Mouse (Mus musculus): Measurements from ENCODE around the gene Plxnd1. TPM values are rescaled to one million over a fixed set of nuclear protein-coding genes. Genes with fewer than 3 reads are reported as not detected.

Gene Plxnd1
- total RNA-seq, 2 experiments from 2014 or later = 54.6 to 68.7 TPM

- DNase-seq = no peak
These were observed 11.9 kb downstream of the Plxnd1 start for GRCm38 (mm10) chr6:115982889-115983288.

DNA sequence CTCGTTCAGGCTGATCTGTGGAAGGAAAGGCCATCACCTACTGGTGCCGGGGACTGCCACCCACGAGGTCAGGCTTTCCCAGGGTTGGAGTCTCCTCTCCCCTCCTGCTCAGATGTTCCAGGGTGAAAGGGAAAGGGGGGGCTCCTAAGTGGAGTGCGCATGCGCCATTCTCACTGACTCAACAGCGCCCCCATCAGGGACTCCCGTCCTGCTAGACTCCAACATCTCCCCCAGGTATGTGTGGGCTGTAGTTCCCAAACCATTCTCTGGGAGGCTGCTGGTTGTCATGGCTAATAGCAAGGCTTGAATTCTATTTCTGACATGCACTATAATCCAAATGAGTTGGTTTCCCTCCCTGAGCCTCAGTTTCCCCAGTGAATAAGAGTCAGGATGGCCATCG is 16.2 kb downstream of the Plxnd1 start:
- DNase-seq = no peak

DNA sequence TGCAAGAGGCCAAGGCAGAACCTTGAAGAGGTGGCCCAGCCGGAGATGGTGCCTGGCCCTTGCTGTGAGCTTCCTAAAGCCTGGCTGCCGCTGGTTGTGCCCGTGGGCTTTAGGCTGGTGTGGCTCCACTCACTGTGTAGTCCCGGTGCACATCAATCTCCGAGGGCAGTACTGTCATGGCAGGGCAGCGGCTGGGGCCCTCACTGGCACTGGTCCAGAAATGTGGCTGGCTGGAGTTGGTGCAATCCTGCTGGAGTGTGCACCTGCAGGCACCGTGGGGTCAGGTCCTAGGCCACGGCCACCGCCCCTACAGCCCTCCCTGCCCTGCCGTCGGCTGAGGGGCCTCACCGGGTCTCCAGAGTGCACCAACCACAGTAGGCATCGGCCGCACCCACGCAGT is 17.0 kb downstream of the Plxnd1 start:
- DNase-seq = no peak

DNA sequence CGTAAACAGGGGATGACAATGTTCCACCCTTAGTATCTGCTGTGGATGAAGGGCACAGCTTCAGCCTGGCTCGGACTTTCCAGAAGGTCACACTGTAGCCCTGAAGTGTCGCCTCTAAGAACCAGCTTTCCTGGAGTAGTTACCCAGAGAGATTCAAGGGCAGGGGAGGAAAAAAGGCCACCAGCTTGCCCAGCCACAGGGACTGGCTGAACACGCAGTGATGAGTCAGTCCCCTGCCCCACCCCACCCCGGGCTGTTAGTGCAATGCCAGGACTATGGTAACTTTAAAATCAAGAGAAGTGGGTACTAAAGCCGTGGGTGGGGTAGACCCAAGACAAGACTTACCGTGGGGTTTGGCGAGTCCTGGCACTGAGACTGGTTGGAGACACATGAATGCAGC is 19.2 kb downstream of the Plxnd1 start:
- no peak for DNase-seq

DNA sequence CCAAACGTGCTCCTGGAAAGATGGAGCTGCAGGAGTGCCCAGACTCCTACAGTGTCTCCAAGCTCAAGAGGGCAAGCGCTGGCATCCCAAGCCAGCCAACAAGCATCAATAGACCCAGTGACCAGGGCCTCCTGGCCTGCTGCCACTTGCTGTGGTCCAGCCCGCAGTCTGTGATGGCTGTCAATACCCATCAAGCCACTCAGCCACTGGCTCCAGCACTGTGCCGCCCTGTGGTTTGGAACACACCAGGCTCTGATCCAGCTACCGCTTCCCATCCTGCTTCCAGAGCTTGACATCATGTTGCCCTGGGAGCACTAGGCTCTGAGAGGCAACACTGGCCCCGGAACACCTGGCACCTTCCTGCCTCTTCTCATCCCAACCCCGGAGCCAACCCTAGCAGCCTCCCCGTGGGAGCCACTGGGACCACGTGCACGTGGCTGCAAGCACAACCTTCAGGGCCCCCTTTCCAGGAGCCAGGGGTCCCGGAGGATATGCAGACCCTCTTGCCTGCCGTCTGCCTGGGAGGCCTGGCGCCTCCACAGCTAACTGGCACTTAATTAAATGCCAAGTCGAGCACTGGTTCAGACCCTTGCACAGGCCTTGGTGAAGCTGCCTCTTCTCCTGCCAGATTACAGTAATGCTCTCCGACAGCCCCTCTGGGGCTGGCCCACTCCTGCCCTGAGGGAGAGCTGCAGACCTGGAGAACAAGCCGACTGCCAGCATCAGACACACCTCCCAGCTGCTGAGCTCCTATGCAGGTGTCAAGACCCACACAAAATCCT is 20.7 kb downstream of the Plxnd1 start:
- no peak for DNase-seq

- DNase-seq = no peak
These were observed 21.5 kb downstream of the Plxnd1 start for GRCm38 (mm10) chr6:115973139-115973875.

DNA sequence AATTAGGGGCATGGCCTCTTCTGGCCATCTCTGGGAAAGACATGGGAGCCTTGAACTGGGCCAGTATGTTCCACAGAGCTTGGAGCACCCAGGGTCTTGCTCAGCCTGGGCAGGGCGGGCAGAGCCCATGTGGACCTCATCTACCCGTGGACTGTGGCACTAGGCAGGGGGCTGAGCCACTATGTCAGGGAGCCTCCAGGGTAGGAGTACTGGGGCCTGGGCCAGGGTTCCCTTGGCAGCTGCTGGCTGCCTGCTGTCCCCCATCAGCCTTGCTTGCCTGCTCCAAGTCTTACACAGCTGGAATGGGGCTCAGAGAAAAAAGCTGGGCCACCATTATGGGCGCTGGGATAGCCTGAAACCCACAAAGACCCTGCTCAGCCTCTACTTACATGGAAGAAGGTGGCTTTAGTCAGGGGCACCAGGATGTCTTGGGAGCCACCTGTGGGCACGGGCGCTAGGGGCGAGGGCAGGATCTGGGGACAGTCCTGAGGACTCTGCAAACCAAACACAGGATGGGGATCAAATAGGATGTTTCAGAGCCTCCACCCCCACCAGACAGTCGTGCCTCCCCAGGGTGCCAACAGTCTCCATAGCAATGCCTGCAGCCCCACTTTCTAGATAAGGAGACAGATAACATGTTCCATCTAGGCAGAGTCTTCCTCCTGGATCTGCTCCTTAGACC is 22.6 kb downstream of the Plxnd1 start:
- DNase-seq = no peak

DNA sequence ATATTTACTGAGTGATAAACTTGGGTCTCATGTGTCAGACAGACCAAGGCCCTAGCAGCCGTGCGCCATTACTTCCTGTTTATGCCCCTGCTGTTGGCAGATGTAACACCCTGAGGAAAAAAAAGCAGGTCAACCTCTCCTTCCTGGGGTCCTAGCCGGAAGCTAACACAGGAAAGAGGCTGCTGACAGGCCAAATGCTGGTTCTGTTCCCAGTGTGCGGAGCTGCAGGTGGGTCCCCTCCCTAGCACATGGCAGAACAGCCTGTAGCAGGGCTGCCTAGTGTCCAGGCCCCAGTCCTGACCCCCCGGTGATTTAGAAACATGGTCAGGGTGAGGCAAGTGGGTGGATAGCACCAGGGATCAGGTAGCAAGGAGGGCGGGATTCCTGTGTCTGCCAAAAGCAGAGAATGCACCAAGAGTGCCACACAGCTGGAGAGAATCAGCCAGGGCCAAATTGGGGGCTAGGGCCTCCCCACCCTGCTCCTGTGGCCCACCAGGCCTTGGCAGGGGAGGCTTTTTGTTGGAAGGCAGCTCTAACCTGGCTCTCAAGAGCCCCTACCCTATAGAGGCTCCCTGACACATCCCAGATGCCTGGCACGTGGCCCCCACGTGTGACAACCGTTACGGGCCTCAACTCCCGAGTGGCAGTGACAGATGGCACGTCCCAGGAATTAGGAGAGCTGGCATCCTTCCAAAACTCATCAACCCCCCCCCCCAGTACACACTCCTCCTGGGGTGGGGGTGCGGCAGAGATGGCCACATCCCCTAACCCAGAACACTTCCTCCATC is 23.3 kb downstream of the Plxnd1 start:
- peak in 1 of 2 experiments; percentile 58 for DNase-seq

- DNase-seq = no peak
These were observed 24.9 kb downstream of the Plxnd1 start for GRCm38 (mm10) chr6:115969952-115970351.

- DNase-seq = no peak
These were observed 25.7 kb downstream of the Plxnd1 start for GRCm38 (mm10) chr6:115969103-115969502.

DNA sequence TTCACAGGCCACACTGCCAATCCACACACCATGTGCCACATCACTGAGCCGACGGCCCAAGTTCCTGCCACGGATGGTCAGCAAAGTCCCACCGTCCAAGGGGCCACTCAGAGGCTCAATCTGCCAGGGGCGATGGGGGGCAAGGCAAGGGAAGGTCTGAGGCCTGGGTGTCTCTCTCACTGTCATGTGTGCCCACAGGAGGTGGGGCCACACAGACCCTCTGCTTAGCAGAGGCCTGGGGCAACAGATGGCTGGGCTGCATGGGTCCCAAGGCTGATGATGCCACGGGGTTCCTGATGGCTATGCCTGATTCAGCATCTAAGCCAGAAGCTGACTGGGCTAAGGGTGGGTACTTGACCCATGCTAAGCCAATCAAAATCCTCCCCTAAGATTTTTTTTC is 26.1 kb downstream of the Plxnd1 start:
- DNase-seq = no peak

- no peak for DNase-seq
These were observed 26.7 kb downstream of the Plxnd1 start for GRCm38 (mm10) chr6:115968086-115968485.

GRCm38 (mm10) chr6:115967291-115967880 is 27.4 kb downstream of the Plxnd1 start:
- no peak for DNase-seq

- DNase-seq = no peak
These were observed 28.4 kb downstream of the Plxnd1 start for GRCm38 (mm10) chr6:115966227-115966966.

GRCm38 (mm10) chr6:115963656-115964055 is 31.1 kb downstream of the Plxnd1 start:
- peak in 1 of 2 experiments; percentile 74 for DNase-seq

- DNase-seq = peak; percentile 59 to 67
These were observed 32.2 kb downstream of the Plxnd1 start for GRCm38 (mm10) chr6:115962439-115963085.

DNA sequence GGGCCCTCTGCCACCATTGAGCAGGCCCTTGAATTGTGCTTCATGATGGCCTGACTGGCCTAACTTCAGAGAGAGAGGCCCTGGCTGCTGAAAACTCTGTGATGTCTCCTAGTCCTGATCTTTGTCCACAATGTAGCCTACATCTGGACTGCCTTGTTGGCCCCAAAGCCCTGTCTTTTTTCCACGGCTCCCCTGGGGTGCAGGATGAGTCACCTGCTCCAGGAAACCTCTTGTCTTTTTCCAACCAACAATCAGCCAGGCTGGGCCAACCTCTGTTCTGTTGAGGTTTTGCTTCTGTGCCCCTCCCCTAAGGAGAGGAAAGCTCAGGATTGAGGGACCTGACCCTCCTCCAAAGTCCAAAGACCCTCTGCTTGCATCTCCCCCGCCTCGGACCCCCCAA is 33.1 kb downstream of the Plxnd1 start:
- no peak for DNase-seq

DNA sequence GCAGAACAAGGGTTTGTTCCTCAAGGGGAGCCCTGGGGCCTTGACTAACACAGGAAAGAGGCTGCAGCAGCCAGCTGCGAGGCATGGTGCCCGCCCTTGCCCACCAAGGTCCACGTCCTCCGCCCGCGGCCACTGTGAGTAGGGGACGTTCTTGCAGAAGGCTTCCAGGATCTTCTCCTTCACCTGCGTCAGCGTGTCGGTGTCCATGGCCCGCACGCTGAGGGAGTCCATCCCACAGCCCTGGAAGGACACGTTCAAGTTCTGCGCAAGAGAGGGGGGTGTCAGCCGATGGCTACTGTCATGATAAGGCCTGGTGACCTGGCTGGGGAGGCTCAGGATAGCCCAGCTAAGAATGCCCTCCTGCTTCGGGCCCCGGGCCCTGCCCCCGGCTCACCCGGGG is 34.5 kb downstream of the Plxnd1 start:
- DNase-seq = no peak

GRCm38 (mm10) chr6:115959151-115959691 is 35.6 kb downstream of the Plxnd1 start:
- DNase-seq = peak; percentile 95

GRCm38 (mm10) chr6:115958445-115958844 is 36.4 kb downstream of the Plxnd1 start:
- no peak for DNase-seq
